Mouse (Mus musculus) brain, embryonic 14.5 days (tissue): ENCODE measurements around the gene Unc5cl.

Source experiments
- CTCF ChIP-seq: fragments of 200-500 bp; IDR thresholded peaks from 2 replicates; pipeline ENCODE4 v1.5.1; 2012; ENCODE audit warnings: inconsistent platforms, mild to moderate bottlenecking, moderate library complexity, borderline replicate concordance; ENCODE audit not compliant: insufficient read depth, insufficient read length; ENCODE audit errors: extremely low read depth
- POLR2A ChIP-seq: fragments of 200-500 bp; IDR thresholded peaks from 2 replicates; pipeline ENCODE4 v1.6.1; 2012; ENCODE audit warnings: mild to moderate bottlenecking, inconsistent platforms, borderline replicate concordance; ENCODE audit not compliant: poor library complexity, insufficient read depth, insufficient read length, severe bottlenecking; ENCODE audit errors: extremely low read depth

- TF ChIP-seq CTCF (no peak), POLR2A (no peak)
These were observed 38.7 kb upstream of the Unc5cl start for GRCm38 (mm10) chr17:48416011-48416410.
